Mouse (Mus musculus) c-Kit-positive CD71-negative TER-119-negative erythroid progenitor cells, embryonic 14.5 days (primary cell): ENCODE data around the gene Mctp2.
"Not testable (repeated sequence)": the region's sequence is repeated elsewhere in the genome, so short reads cannot be mapped to it uniquely, and the experiment has no call there.

Experiments
- DNase-seq: peaks from one replicate; pipeline ENCODE4 v3.0.0-alpha.2; 2013; ENCODE audit warnings: low read depth

The Mctp2 gene

DNA sequence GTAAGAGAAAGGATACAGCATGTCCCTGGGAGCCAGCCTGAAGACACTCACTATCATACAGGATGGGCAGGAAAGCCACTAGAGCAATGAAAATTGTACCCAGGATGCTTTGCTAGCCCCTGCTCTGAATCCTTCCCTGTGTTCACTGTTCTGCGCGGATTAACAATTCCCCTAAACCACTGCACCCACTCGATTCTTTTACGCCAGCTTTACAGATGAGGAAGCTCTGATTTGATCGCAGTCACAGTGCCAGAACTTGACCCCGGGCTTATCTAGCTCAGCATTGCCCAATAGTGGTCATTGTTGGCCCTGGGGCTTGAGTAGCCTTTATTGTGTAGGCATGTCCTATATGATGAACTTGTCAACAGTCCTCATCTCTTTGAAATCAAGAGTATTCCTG, 34.9 kb downstream of the Mctp2 start:
- DNase-seq, result no peak

DNA sequence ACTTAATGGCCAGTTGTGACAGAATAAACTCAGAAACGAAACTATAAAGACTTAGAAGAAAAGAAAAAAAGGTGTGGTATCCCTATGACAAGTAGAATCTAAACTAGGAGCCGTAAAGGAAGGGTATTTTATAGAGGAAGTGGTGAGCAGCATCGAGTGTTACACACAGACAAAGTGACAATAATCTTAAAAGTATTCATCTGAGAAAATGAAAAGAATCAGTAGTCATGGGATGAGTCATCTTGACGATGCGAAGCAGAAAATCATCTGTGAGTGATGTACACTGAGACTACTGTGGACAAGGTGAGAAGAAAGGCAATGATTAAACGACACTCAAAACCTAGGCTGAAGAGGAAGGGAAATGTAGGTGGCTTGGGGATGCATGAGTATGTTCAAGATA, 36.4 kb downstream of the Mctp2 start:
- no peak for DNase-seq

DNA sequence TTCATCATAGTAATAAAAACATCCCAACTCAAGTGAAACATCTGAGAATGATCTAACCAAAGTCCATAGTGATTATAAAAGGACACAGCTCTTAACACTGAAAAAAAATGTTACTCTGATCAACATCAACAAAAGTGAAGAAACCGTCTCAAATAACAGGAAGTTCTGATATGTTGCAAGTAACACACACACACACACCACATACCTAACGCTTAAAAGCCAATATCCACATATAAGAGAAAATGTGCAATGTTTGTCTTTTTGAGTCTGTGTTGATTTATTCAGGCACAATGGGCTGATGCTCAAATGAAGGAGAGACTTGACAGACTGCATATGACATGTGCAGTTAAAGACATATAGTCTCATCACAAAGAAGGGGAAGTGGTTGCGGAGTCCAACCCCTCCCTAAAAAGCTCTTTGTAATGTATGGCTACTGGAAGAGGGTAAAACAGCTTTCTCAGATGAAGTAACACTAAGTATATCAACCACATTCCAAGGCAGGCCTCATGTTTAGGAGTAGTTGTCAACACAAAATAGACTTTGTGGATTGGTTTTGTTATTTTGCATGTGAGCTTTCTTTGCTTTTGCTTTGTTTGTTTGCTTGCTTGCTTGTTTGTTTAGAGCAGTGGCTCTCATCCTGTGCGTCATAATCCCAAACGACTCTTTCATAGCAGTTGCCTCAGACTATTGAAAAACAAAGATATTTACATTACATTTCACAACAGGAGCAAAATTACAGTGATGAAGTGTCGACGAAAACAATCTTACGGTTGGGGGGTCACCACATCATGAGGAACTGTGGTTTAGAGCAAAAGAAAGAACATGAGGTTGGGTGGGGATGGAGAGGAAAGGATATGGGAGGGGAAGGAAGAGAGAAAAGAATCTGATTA, 45.4 kb downstream of the Mctp2 start:
- DNase-seq, result no peak

DNA sequence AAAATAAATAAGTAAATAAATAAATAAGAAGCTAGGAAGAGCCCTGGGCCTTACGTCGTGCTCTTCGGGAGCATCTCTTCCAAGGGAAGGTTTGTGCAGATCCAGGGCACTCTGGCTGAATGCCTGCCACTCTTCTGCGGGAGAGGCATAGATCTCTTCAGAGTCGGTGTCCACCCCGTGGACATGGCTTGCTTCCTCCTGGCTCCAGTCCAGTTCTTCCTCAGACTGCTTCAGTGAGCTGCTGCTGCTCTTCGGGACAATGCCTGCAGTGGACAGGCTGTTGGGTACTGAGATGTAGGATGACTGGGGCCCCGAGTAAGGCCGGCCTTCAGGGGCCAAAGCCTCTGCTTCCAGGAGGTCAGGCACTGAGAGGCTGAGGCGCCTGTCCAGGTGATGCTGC, 47.4 kb downstream of the Mctp2 start:
- no peak for DNase-seq

DNA sequence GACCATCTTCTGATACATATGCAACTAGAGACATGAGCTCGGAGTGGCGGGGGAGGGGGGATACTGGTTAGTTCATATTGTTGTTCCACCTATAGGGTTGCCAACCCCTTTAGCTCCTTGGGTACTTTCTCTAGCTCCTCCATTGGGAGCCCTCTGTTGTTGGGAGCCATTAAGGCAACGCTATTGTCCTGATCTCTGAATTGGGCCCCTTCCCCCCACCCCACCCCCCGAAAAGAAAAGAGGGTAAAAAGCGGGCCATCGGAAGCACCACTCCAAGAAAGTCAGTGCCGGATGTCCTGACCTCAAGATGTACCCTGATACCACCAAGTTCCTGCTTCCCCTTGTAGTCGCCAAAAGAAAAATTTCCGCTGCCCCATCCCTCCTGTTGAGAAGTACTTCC, 56.1 kb downstream of the Mctp2 start:
- not testable (repeated sequence) for DNase-seq

DNA sequence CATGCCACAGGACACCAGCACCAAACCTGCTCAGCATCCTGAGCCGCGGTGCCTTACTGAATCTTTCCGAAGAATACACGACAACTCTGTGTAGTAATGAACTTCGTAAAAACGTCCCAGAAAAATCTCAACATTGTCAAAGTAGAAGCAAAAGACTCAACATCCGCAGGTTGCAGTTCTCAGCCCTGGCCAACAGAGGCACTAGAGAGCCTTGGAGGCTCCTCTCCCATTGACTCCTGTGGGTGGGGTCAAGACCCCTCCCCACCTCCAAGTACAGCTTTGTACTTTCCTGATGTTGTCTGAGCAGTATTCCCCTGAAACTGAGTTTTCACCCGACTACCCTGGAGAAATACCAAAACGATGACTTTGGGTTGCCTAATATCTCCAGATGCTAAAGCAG, 65.1 kb downstream of the Mctp2 start:
- DNase-seq, result no peak

DNA sequence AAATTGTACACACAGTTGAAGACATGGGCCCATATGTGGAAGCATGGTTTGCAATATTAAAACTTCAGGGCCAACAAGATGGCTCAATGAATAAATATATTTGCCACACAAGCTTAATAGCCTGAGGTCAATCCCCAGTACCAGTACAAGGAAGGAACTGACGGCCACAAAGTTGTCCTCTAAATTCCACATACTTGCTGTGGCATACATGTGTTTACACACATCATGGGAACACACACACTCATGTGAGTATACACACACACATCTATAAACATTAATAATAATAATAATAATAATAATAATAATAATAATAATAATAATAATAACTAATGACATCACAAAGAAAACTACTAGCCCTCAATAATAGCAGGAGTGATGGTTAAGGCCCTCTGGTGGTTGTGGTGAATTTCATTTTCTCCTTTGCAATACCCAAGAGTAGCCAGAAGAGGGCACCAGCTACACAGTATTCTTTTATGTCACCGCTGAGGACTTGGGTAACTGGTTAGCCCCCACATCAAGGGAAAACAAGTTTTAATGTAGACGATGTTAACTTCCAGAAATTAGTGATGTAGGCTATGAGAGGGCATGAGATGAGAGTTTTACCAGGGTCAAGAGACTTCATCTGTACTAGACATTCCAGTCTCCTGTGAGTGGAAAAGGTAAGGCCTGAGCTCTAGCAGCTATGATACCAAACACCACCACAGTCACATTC, 66.5 kb downstream of the Mctp2 start:
- peak; percentile 38 for DNase-seq

DNA sequence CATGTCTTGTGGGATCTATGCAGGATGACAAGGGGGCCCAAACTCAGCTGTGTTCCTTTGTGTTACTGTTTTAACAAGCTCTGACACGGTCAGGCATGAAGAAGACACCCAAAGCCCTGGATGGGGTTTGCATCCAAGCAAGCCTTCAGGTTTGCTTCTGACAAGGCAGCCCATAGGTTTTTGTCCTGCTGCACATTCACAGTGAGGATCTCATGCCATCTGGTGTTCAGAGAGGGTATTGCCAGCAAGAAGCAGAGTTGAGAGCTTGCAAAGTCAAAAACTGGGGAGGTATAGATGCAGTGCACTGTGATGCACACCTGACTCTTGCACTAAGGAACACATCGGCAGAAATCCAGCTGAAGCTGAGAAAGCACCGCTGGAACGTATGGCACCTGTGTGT, 67.8 kb downstream of the Mctp2 start:
- peak; percentile 50 for DNase-seq

DNA sequence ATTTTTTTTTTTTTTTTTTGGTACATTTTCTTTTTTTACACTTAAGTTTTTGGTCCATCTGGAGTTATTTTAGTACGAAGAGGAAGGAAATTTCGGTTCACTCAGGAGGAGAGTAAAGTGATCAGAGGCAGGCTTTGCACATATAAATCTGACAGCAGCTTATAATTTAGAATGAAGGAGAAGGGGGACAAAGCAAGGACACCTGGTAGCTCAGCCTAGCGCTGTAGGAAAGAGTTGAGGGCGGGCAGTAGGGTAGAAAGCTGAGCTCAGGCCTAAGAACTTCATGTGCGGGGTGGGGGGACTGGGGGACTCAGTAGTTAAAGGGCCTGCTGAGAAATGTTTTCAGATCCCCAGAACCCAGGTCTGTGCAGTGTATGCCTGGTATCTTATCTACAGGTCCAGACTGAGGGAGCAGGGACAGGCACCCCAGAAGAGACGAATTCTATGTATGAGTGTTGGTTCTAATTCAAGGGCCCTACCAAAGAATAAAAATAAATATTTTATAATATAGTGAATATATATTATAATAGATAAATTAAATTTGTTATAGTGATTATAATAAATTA, 71.9 kb downstream of the Mctp2 start:
- no peak for DNase-seq

DNA sequence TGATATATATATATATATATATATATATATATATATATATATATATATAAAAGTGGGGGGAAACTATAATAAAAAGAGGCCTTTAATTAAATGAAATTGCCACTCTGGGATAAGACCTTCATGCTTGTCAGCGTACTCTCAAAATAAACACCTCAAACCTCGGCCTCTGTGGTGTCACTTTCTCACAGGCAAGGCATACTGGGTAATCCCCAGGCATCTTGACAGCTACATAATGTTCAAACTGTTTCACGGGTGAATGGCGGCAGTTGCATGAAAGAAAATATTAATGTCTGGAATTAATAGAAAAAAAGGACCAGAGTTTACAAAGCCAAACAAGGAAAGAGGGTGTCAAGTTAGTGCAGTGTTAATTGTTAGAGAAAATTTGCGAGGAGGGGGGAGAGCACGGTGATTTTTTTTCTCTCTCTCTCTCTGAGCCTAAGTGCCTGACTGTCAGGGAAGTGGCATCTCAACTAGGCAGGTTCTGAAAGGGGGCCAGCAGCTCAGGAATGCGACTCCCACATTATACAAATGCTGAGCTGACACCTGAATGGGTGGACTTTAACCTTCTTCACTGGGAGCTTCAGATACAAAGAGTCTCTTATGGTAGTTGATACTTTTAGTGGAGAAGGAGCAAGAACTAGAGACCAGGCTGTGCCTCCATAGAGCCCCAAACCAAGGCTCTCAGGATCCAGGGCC, 75.1 kb downstream of the Mctp2 start:
- no peak for DNase-seq

DNA sequence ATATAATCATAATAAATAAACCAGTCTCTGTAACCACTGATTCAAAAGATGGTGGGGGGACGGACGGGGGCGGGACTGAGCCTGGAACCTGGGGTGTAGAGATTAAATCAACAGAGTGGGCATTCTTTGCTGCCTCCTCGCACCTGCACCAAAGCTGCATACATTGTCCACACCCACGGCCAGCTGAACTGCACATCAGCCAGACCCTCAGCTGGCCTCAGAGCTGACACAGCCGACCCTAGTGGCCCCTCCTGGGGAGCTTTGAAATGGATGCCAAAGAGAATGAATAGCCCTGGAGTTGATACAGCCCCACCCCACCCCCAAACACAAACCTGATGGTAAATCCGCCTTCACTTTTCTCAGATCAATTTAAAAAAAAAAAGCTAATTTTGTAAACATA, 76.5 kb downstream of the Mctp2 start:
- no peak for DNase-seq

DNA sequence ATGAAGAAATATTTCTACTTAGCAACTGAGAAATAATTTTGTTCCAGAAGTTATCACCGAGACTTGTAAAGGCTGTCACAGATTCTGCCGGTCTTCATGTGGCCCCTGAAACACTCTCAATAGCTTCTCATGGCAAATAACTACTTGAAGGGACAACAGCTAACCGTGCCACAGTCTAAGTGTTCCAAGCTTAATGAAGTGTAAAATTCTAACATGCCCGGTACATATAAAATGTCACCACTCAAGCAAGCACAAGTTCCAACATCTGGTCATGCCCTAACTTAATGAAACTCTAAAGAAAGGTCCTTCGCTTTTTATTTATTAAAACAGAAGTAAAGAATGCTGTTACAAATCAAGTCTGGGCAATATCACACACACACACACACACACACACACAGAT, 82.8 kb downstream of the Mctp2 start:
- DNase-seq, result no peak

DNA sequence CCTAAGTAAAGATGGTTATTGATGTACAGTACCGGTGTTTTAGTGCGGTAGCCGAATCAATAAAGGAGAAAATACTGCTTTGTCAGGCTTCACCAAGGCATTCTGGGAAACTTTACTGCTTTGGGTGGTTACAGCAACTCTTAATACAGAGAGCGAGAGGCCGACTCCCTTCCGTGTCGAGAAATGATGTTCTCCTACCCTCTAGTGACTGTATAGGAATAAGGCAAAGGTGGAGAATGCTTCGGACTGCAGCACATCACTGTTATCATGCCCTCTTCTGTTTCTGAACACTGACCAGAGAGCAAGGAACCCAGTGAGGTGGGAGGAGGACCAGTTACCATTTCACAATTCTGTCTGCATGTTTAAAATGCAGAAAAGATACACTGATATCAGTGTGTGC, 83.9 kb downstream of the Mctp2 start:
- no peak for DNase-seq

DNA sequence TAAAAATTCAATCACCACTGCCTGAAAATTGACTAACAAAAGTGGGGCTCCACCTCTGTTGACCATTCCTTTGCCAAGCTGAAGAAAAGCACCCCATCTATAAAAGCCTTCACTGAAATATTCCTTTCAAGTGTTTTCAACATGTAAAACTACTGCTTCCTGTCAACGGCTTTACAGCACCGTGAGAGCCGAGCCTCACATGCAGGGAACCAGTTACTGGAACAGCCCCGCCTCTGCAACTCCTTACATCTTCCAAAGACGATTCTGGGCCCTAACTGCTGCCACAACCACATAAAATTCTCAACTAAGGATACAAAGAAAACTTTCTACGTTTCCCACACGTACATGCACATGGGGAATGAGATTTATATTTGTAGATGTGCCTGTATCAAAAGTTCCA, 88.4 kb downstream of the Mctp2 start:
- DNase-seq, result no peak

DNA sequence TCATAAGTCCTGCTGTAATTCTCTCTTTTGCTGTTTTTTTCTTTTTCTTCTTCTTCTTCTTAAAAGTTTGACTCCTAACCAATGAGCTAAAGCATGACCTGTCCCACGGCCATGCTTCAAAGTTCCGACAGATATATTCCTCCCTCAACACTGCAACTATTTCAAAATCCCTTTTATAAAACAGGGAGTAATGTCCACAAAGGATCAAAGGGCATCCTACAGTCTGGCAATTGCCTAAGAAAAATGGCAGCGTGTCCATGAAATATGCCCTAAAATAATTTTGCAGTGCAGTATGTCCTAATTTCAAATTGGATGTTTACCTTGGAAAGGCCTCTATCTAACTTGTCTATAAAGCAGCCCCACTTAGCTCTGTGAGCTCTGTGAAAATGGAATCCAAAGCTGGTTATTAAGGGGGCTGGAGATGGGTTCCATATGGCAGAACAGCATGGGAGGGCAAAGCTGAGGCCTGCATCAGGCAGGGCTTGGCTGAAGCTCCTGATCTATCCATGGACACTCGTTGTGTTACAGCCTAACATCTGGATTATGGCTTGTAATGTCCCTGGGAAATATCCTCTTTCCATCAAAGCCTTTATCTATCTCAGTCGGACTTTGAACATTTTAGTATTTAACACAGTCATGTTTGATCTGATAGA, 90.7 kb downstream of the Mctp2 start:
- no peak for DNase-seq

DNA sequence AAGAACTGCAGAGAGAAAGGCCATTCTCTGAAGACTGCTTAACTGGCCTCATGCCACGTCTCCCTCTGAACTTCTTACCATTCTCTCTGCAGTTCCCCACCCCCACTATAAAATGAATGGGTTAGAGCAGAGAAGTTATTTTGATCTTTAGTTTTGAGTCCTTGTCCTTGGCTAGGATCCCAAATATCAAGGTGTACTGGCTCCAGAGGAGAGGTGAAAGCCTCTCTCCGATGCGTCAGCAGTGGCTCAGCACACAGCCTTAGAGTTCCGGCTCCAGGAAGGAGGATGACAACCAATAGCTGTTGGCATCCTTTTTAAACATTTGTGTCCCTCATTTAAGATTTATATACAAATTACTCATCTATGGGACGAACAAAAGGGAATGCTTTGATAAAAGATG, 96.2 kb downstream of the Mctp2 start:
- DNase-seq, result no peak

DNA sequence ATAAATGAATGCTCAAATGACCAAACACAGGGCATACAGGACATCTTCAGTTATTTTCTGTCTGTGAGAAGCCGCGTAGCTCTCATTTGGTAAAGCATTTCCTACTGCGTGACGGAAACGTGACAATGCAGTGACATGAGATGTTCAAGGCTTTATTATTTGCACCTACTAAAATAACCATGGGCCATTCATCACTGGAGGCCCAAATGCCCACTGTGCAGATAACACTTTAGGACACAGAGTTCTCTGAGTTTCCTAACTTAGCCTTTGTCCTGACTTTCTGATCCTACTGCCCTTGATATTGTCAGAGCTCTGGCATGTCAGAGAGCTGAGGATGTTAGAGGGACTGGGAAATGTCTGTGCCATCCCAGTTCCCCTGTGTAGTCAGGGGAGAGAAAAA, 97.1 kb downstream of the Mctp2 start:
- no peak for DNase-seq

DNA sequence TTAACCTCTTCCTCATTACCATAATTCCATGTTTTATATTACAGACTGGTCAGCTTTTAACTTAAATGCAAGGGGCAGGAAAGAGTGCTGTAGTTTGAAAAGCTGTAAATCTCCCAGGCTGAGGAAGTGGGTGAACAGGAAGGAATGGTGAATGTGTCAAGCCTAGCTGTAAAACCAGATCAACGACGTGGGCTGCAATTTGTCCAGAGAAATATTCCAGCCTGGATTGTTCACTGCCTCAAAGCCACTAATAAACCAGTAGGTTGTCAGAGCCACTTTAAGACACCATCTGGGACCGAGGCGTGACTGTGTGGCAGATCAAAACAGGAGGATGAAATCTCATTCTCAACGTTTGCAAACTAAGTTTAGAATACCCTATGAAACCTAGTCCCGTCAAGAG, 99.6 kb downstream of the Mctp2 start:
- no peak for DNase-seq

DNA sequence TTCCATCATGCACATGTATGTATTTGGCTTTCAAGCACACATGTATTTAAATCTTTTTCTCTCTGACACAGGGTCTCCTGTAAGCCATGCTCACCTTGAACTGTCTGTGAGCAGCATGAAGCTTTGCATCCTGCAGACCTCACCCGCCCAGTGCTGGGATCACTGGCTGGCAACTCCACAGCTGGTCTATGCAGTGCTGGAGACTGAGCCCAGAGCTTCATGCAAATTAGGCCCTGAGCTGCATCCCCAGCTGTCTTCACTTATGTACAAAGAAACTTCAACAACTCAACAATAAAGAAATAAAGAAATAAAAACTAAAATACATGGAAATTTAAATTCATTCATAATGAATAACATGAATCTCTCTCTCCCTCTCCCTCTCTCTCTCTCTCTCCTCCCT, 110.7 kb downstream of the Mctp2 start:
- DNase-seq, result no peak

DNA sequence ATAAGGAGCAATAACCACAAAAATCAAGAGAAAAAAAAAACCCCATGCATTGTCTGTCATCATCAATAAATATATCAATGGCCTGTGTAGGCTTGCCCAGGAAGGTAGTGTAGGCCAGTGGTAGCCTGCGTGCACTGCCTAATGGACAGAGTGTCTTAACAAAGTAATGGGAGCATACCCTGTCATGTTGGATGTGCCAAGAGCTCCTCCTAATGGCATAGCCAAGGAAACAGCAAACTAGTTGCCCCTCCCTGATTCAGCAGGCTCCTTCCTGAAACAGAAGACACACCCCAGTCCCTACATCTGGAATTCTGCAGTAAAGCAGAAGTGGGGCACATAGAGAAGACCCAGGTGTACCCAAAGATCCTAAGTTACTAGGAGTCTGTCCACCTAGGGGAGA, 113.1 kb downstream of the Mctp2 start:
- no peak for DNase-seq

DNA sequence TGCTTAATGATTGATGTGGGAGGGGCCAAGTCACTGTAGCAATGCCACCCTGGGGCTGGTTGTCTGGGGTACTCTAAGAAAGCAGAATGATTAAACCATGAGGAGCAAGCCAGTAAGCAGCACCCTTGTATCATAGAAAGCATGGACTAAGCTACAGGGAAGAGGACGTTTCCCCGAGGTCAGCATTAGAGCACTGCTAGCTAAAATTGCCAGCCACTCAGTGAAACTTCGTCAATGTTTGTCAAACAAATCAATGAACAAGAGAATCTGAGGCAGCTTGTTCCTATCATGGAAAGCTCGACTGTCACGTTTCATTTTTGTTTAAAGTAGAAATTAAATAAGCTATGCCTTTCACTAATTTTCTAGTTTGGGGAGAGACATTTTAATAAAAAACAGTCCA, 124.8 kb downstream of the Mctp2 start:
- no peak for DNase-seq

DNA sequence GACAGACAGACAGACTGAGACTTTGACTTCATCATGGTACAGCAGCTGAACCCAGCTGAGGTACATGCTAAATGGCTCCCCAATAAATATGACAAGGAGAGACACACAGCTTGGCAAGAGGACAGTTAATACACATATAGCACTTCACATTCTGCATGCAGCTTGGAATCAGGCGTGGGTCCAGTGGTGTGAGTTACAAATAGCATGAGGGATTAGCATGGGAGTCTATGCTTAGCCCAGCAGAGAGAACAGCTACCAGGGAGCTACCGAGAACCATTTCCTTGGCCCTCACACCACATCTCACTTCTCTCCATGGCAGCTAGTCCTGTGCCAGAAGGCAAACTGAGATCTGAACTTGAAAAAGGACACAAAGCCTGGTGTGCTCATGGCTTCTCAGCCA, 137.1 kb downstream of the Mctp2 start:
- DNase-seq, result no peak
